Mouse (Mus musculus) layer of hippocampus, postnatal 14 days (tissue): Measurements from ENCODE around the gene Stard5. TPM values are rescaled to one million over a fixed set of nuclear protein-coding genes. Genes with fewer than 3 reads are reported as not detected.
A peak's percentile ranks its signal among the peaks of the same experiment; 100 is the strongest.

Experiments used
- DNase-seq, 2 experiments: peaks; one replicate each; pipeline ENCODE4 v3.0.0; 2021 to 2022; ENCODE audit warnings: low spot score in 2 of 2, mixed read lengths in 1 of 2
- total RNA-seq, 2 experiments: library from RNA; stranded (reverse); gene quantifications; 2 replicates each; pipeline ENCODE4 v1.2.3; 2021

The Stard5 gene
- total RNA-seq, 2 experiments from 2014 or later = 17.6 to 18.5 TPM

DNA sequence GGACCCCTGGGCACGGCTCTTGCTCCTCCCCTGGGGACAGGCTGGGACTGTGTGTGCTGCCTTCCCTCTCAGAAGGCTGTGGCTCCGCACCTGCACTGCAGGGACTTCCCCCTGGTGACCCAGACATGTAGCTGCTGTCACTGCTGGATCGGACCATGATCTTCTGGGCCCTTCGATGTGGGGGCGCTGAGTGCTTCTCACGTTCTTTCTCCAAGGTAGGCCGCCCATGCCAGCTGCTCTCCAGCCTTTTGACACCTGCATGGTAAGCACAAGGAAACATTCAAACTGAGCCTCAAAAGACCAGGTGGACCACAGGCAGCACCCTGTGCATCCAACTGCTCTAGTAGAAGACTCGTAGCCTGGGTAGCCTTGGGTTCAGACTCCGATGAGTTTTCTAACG lies 29.3 kb downstream of the Stard5 start:
- no peak for DNase-seq

DNA sequence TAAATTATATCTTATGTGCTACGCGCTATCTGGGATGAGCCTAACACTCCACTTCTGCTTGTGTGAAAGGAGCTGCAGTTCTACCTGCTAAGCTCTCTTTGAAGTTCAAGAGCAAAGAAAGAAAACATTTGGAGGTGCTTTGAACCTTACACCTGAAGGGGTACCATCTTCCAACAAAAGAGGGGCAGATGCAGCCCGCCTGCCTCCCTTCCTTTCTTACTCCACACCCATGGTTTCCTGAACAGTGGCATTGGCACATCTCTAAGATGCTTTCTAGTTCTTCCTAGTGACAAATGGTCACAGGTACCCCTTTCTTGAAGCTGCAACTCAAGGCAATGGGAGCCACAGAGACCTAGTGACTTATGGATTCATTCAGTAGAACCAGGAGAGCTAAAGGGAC lies 30.0 kb downstream of the Stard5 start:
- DNase-seq = no peak

DNA sequence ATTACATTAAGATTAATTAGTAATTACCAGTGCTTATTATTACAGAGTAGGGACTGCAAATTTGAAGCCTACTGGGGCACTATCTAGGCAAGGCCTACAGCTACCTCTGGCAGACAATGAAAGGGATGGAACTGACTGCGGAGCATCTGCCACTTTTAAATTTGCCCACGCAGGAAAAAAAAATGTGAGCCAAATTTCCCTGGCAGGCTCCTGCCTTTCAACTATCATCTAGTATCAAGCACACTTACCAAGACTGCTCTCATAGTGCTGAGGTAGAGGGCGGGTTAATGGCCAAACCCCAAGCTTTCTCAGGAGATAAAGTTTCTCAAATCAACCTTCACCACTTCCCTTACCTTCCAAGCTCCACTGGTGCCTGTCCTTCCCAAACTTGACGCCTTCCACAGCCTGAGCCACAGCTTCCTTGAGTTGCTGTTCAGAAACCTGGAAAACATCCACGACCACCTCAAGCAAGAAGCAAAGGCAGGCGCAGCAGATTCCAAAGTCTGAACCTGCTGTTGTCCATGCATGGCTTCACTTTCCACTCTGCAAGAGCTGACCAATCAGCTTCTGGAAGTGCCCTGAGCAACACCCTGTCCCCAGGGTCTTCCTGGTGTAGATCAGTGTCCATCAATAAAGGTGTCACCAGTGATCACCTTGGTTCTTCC lies 31.1 kb downstream of the Stard5 start:
- peak; percentile 41 to 83 for DNase-seq

DNA sequence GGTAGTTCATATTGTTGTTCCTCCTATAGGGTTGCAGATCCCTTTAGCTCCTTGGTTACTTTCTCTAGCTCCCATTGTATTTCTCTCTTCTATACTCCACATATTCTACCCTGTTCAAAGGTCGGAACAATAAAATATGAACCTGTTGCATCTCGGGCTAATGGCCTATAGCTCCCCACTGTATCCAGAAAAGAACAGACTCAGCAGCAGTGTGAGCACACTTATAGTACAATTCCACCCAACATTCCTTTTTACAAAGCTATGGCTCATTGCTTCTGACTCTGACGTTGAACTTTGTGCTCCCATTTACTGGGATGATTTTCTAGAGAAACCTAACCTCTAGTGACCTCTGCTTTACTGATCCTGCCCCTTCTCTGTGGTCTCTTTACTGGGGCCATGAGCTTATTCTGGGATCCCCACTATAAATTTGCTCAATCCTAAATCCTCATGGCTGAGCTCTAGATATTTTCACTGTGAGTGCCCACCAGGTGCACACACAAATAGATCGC lies 34.4 kb downstream of the Stard5 start:
- DNase-seq = no peak

DNA sequence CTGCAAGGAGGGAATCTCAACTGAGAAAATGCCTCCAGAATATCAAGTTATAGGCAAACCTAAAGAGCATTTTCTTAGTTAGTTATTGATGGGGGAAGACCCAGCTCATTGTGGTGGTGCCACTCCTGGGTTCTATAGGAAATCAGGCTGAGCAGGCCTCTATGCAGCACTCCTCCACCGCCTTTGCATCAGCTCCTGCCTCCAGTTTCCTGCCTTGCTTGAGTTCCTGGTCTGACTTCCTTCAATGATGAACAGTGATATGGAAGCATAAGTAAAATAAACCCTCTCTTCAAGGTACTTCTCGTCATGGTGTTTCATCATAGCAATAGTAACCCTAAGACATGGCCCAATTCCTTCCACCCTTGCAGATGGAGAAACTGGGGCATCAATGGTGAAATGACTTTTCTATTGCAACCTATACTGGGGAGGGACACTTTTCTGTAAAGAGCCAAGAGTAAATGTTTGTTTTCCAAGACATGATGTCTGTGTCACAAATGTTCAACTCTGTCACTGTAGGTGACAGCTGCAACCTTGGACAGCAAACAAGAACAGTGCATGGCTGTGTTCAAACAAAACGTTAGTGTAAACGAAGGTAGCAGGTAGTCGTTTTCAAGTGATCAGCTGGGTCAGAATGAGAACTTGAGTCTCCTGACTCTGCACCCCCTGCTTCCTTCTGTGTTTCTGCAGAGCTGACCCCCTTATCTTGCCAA lies 36.3 kb downstream of the Stard5 start:
- DNase-seq = no peak

DNA sequence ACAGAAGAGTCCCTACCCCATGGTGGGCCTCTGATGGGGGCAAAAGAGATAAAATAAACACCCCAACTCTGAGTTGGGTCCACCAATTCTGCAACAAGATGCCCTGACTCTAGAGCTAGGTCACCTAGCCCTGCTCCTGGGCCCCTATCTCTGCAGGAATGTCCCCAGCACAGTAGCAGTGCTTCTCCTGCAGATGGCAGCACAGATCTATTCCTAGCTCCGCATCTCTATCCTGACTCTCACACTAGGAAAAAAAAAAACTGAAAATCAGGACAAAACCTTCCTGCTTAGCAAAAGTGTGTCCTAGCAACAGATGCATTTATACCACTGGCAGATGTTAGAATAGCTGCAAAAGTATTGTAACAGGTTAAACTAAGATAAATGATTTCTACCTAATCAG lies 37.0 kb downstream of the Stard5 start:
- DNase-seq = peak; percentile 62 to 72

DNA sequence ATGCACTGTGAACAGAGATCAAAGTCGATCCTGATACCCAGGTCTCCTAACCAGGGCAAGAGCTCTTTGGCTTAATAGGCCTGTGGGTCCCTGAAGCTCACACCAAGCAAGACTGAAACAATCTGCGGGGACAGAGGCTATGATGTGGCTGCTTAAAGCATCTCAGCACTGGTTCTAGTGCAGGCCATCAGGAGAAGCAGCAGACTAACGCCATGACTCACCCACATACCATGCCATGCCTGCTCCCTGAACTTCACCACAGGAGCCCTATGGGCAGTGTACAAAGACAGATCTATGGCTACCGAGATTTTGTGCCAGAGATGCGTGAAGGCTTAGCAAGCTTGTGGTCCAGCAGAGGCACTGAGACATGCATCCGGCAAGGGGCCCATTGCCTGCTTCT lies 39.8 kb downstream of the Stard5 start:
- DNase-seq = no peak

DNA sequence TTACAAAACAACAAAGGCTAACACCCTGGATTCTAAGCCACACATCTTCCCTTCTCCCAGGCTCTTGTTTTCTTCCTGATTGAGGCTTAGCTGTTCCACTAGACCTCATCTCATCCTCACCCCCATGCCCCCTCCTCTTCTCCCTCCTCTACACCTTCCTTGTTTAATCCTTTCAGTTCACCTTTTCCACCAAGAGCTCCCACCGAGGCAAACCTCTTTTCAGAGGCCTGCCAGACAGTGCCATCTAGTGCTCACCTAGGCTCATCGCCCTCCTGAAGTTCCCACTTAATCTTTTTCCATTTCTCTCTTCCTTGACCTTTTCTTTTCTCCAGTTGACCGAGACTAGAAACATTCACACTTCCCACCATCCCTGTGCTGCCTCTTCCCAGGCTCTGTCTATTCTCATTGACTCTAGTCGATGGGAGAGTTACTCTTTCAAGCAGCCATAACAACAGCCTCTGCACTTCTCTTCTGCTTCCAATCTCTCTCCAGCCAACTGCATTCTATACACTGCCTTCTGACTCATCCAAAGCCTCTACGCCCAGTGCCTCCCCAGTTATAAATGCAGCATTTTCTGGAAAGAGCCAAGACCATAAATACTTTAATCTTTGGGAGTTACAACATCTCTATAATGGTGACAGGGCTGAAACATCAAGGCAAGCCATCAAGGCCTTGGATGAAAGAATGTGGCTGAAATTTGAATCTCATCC lies 43.9 kb downstream of the Stard5 start:
- DNase-seq = no peak

DNA sequence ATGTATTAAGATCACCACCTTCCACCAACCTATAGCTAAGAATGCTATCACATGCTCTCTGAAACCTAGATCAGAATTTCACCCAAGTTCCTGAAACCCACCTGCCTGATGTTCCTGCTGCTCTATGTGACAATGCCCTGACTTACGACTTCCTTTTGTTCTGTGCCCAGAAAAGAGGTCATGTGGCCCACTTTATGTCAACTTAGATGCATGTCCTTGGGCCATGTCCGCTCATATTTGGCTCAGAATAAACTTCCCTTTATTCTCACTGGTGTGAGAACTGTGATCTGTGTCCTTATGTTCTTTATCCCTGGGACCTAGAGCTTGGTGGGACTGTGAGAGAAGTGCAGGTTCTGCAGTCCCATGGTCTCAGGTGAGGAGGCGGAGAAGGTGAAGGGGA lies 45.5 kb downstream of the Stard5 start:
- DNase-seq = no peak

DNA sequence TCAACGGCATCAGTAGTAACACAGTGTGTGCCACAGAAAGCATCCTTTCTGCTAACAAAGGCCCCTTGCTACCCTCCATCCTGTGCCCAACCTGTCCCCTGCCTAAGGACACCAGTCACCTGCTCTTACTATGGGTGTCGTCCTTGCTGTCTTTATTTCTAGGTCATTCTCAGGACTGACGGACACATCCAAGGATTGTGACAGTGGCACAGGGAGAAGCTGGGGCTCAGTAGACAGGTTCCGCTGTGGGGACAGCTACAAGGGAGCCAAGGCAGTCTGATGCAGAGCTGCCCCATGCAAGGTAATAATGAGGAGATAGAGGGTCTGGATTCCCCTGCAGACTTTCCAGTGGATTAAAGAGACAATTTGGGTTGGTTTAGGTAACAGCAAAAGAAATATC lies 46.7 kb downstream of the Stard5 start:
- no peak for DNase-seq

DNA sequence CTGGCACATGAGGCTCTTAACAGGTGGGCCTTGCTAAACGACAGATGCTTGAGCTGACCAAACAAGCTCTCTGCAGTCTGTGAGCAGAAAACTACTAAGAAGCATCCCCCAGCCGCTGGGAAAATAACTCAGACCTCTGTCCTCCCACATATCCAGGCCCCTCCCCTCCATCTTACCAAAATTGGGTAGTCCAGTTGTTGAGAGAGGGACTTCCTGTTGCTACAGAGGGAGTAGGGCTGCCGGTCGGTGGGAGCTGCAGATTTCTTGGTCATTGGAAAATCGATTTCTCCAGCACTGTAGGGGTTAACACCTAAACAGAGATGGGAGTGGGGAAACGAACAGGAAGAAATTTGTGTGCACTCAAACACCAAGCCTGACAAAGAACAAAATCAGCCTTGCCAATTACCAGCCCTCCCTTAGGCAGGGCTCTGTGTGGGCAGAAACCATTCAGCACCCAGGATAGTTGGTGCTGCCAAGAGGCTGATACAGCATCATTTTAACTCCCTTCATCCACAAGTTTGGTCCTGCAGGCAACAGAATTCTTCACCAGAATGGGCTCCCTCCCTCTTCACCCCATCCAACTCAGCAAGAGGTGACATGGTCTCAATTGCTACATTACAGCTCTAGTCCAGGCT lies 51.0 kb downstream of the Stard5 start:
- DNase-seq = peak in 1 of 2 experiments; percentile 39

DNA sequence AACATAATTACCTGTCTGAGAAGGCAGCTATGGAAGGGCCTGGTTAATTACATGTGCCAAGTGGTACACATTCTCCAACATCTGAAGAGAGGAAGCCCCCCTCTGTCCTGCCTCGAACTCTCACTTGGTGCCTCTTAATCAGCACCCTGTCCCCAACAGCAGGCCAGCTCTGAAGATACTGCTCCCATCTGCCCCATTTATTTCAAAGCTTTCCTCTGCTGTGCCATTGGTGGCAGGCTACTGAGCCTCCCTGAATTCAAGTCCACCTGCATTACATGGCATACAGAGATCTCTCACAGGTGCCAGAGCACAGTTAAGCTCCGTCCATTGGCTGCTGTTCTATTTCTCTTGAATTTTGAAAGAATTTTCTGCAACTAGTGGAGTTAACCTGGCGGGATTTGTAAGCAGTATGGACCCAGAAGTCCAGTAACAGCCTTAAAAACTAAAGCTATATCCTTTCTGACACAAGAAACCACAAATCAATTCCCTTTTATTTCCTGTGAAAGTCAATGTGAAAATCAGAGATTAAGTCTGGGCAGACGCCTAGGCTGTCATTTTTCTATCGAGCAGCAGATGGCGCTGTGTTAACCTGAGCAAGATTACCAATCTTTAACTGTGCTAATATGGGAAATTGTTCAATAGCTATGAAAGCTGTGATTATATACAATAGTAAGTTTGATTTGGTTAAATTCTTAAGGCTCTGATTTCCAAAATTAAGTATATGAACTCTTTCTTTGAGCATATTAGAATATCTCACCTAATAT lies 63.9 kb downstream of the Stard5 start:
- DNase-seq = no peak

DNA sequence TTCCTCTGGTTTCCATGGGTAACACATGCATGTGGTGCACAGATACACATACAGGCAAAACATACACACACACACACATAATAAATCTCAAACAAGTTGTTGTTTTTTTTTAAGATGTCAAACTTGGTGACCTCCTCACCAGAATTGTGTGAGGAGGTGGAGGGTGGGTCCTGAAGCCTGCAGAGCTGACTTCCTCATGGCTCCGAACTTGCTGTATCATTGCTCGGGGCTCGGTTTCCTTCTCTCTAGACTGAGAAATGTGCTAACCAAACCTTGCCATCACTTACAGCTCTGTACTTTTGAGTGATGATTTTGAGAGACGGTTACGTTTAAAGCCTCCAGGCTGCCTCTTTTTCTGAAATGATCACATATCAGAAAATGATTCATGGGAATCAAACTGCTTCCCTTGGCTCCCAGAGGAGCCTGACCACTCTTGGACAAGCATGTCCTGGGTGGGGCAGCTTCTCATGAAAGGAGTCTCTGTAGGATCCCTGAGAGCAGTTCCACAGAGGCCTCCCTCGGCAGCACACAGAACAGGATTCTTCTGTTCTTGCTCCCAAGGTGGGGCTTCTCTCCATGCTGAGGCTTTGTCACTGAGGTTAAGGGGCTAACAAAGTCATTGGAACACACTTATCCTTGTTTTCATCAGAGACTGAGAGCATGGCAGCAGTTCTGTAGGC lies 67.4 kb downstream of the Stard5 start:
- no peak for DNase-seq

Other genes starting within 250 kb of the Stard5 start
- under 1 TPM; 0.17 to 0.41 TPM for gene Tmc3, start 47.0 kb upstream of the Stard5 start, total RNA-seq
- 10 to 100 TPM; 59.2 to 70.7 TPM for gene Il16, start 113.8 kb downstream of the Stard5 start, total RNA-seq
- gene Cfap161, start 162.9 kb downstream of the Stard5 start, total RNA-seq = 1 to 10 TPM in 1 of 2 experiments, under 1 TPM in 1; 0.76 to 1.9 TPM